Mouse (Mus musculus) limb, embryonic 11.5 days (tissue): ENCODE data around the gene Sorcs2. TPM values are rescaled to one million over a fixed set of nuclear protein-coding genes. Genes with fewer than 3 reads are reported as not detected.

ENCODE experiments used
- ATAC-seq: fragments of 200-750 bp; cut with Nextera tagmentation; 2 replicates; pipeline ENCODE4 v1.8.0; 2017; ENCODE audit warnings: low read depth; ENCODE audit not compliant: insufficient number of reproducible peaks, low FRiP score, low TSS enrichment
- DNase-seq: peaks from one replicate; pipeline ENCODE4 v3.0.0-alpha.2; 2015; ENCODE audit warnings: low spot score
- H3K27ac ChIP-seq: fragments of 300-500 bp; sonication (generic); replicated peaks from 2 replicates; pipeline ENCODE4 v1.5.1; 2014; ENCODE audit warnings: low read depth, mild to moderate bottlenecking, low read length
- H3K27me3 ChIP-seq: fragments of 300-500 bp; sonication (generic); 2 replicates; pipeline ENCODE4 v1.6.1; 2014; ENCODE audit warnings: mild to moderate bottlenecking, low read length, mixed read lengths; ENCODE audit not compliant: control insufficient read depth, insufficient read depth
- H3K36me3 ChIP-seq: fragments of 300-500 bp; sonication (generic); 2 replicates; pipeline ENCODE4 v1.6.1; 2014; ENCODE audit warnings: mild to moderate bottlenecking, low read length, moderate library complexity, mixed read lengths; ENCODE audit not compliant: control insufficient read depth, insufficient read depth
- H3K4me1 ChIP-seq: fragments of 300-500 bp; sonication (generic); 2 replicates; pipeline ENCODE4 v1.6.1; 2014; ENCODE audit warnings: low read length, mixed read lengths; ENCODE audit not compliant: control insufficient read depth, insufficient read depth
- H3K4me2 ChIP-seq: fragments of 300-500 bp; sonication (generic); 2 replicates; pipeline ENCODE4 v1.6.1; 2014; ENCODE audit warnings: low read depth, mild to moderate bottlenecking, moderate library complexity; ENCODE audit not compliant: severe bottlenecking
- H3K4me3 ChIP-seq: fragments of 300-500 bp; sonication (generic); 2 replicates; pipeline ENCODE4 v1.5.1; 2014; ENCODE audit warnings: low read depth, low read length
- H3K9ac ChIP-seq: fragments of 300-500 bp; sonication (generic); 2 replicates; pipeline ENCODE4 v1.6.1; 2014; ENCODE audit warnings: mild to moderate bottlenecking, low read length
- H3K9me3 ChIP-seq: fragments of 300-500 bp; sonication (generic); 2 replicates; pipeline ENCODE4 v1.6.1; 2016; ENCODE audit warnings: low read length; ENCODE audit not compliant: control insufficient read depth
- WGBS: fragments of 180-500 bp; shearing (Covaris S2); extraction: QIAGEN DNeasy Blood & Tissue Kit; methylation state at CpG from one replicate; pipeline ENCODE4 v1.1.7; 2014; 5-methylcytosine and 5-hydroxymethylcytosine counted together
- polyA plus RNA-seq: library from polyadenylated mRNA; unstranded; fragments of >200 nt; fragmentation: Nextera tagmentation; extraction: Ambion mirVana; gene quantifications from 2 replicates; pipeline ENCODE4 v1.2.1, GENCODE M21; 2014

Sorcs2 gene
- polyA plus RNA-seq, result 6.4 and 8.3 TPM in 2 replicates

DNA sequence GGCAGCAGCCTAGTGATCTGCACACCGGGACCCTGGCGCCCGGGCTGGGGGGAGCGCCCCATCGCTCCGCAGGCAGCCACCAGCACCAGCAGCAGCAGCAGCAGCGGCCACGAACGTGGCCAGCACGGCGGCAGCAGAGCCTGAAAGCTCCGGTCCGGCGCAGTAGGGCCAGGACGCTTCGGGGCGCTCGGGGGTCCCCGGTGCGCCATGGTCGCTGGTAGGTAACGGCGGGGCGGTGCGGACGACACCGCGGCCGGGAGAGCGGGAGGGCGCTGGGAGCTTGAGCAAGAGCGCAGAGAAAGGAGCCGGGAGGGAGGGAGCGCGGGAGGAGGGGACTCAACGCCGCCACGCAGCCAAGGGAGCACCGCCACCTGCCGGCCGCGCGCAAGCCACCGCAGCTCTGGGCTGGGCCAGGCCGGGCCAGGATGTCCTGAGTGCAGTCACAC is at the start of gene Sorcs2:
Gene Sorcs2 (minus strand): TSS at position 303 of the 446 bp plus-strand sequence.
- peak within 1 kb of the TSS; percentile 99 for H3K4me2 ChIP-seq
- 0 out of 2 replicates have a peak within 1 kb of the TSS, but pooled peaks have one; percentile 36 for H3K27ac ChIP-seq
- peaks cover 5% of the 10 kb centered on the region; the same call in 1 of the 2 replicates for H3K4me1 ChIP-seq
- no peaks in the 10 kb centered on the region for H3K36me3 ChIP-seq
- peak; percentile 71; the same call in 1 of the 2 replicates for ATAC-seq
- no peaks in the 10 kb centered on the region for H3K27me3 ChIP-seq
- H3K9ac ChIP-seq, result peak within 1 kb of the TSS; percentile 88
- under 1% methylated on average over 33 of the region's 45 CpGs for WGBS
- peak within 1 kb of the TSS; percentile 68 for H3K4me3 ChIP-seq
- no peaks in the 10 kb centered on the region; the same call in 1 of the 2 replicates for H3K9me3 ChIP-seq
- DNase-seq, result peak; percentile 93

DNA sequence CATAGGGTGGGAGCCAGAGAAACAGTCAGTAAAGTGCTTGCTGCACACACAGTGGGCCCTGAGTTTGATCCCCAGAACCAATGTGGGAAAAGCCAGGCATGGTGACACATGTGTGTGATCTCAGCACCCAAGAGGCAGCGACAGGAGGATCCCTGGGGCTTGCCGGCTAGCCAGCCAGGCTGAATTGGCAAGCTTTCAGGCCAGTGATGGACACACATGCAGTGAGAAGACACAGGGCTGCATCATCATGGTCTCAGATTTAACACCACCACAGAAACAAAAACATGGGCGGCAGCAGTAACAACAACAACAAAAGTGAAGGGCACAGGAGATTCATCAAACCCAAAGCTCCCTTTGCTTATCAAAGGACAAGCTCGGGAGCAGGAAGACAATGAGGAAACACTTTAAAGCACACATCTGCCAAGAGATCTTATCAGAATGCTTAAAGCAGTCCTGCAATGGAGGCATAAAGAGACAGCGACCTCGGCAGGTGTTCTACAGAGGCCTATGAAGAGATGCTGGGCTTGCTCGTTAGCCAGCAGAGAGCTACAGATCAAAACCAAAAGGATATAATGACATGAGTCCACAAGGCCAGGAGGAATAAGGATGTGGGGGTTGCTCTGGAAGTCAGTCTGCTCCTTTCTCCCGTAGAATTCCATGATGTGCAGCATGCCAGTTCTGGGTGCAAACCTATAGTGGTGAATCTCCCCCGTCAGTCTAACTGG is 48.4 kb upstream of the Sorcs2 start:
- H3K4me3 ChIP-seq, result no peak overlapping the region
- H3K27me3 ChIP-seq, result no peaks in the 10 kb centered on the region
- ATAC-seq (no peak), DNase-seq (no peak)
- H3K4me2 ChIP-seq, result no peak overlapping the region
- no peaks in the 10 kb centered on the region for H3K36me3 ChIP-seq
- H3K4me1 ChIP-seq, result 0 out of 2 replicates have a peak, but pooled peaks cover 4% of the 10 kb centered on the region
- H3K9ac ChIP-seq, result no peak overlapping the region
- WGBS, result 33% methylated on average over 9 of the region's 9 CpGs
- no peak overlapping the region for H3K27ac ChIP-seq
- no peaks in the 10 kb centered on the region for H3K9me3 ChIP-seq

DNA sequence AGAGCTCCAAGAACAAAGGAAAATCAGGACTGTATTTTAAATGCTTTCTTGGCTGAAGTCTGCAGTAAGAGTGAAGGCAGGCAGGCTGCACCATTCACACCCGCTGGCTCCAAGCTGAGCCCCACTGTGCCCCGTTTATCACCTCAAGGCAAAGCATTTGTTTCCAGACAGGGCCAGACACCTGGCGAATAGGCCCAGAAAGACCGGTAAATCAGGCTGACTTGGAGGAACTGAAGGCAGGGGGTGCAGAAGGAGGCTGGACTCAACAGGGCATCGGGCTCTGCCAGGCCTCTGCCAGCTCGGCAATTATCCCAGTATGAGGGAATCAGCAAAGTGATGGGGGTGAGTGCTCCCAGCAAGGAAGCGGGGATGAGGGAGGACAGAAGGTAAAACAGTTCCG is 47.1 kb upstream of the Sorcs2 start:
- ATAC-seq, result no peak
- H3K36me3 ChIP-seq, result no peaks in the 10 kb centered on the region
- DNase-seq, result no peak
- no peak overlapping the region for H3K27ac ChIP-seq
- no peak overlapping the region for H3K4me2 ChIP-seq
- H3K4me3 ChIP-seq, result no peak overlapping the region
- WGBS, result 24% methylated on average over 8 of the region's 8 CpGs
- no peaks in the 10 kb centered on the region for H3K27me3 ChIP-seq
- H3K4me1 ChIP-seq, result 0 out of 2 replicates have a peak, but pooled peaks cover 4% of the 10 kb centered on the region
- no peaks in the 10 kb centered on the region for H3K9me3 ChIP-seq
- H3K9ac ChIP-seq, result no peak overlapping the region

DNA sequence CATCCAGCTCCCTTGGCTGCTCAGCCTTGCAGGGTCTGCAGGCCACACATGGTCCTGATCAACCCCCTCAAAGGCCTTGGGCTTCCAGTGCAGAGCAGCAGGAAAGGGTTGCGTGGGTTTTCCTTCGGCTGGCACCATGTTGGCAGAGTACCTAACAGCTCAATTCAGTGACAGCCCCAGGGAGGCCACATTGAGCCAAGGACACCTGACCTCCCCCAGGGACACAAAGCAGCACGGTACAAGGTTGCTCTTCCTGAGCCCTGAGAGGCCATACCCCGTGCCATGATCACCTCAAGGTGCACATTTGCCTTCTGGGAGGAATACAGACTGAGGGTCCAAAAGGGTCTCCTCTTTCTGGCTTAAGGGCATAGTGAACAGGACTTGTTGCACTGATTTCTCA is 46.7 kb upstream of the Sorcs2 start:
- ATAC-seq (no peak), DNase-seq (no peak)
- H3K4me2 ChIP-seq, result no peak overlapping the region
- H3K4me3 ChIP-seq, result no peak overlapping the region
- H3K36me3 ChIP-seq, result no peaks in the 10 kb centered on the region
- no peaks in the 10 kb centered on the region for H3K27me3 ChIP-seq
- WGBS, result 48% methylated on average over 4 of the region's 4 CpGs
- no peaks in the 10 kb centered on the region for H3K9me3 ChIP-seq
- no peak overlapping the region for H3K9ac ChIP-seq
- H3K27ac ChIP-seq, result no peak overlapping the region
- H3K4me1 ChIP-seq, result no peaks in the 10 kb centered on the region

DNA sequence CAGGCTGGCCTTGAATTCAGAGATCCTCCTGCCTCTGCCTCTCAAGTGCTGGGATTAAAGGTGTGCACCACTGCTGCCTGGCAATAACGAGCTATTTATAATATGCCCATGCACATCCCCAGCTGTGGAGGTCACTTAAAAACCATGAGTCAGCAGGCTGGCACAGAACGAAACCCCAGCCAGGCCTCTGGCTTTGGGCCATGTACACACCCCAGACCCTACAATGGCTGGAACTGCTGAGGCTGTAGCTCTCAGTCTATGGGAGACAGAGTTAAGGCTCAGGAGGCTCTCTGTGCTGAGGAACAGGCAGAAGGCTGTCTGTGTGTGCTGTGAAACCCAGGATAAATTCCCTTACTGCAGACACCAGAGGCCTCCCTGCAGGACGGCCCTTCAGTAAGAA is 42.8 kb upstream of the Sorcs2 start:
- ATAC-seq (no peak), DNase-seq (no peak)
- Histone ChIP-seq H3K27ac (no peak overlapping the region), H3K27me3 (no peaks in the 10 kb centered on the region), H3K36me3 (no peaks in the 10 kb centered on the region), H3K4me1 (no peaks in the 10 kb centered on the region), H3K4me3 (no peak overlapping the region), H3K9ac (no peak overlapping the region), H3K9me3 (no peaks in the 10 kb centered on the region), H3K4me2 (no peak overlapping the region)
- WGBS, result 73% methylated on average over 3 of the region's 3 CpGs

DNA sequence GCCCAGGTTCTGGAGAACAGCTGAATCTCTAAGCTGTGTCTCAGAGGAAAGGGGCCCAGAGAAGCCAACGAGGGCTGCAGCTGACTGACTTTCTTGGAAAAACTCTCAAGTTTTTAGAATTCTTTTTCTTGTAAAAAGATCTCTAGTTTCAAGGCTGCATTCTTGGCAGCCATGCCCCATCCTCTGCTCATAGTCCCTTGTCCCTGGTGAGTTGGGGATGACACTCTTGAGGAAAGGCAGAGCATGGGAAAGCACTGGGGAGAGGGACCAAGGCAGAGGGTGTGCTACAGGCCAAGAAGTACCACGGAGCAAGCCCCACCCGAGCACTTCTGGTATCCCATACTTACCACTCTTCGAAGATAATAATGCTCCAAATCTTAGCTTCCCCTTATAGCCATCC is 38.9 kb upstream of the Sorcs2 start:
- WGBS, result 79% methylated on average over 4 of the region's 4 CpGs
- no peak overlapping the region for H3K4me3 ChIP-seq
- ATAC-seq, result no peak
- H3K9me3 ChIP-seq, result no peaks in the 10 kb centered on the region
- H3K27ac ChIP-seq, result no peak overlapping the region
- H3K27me3 ChIP-seq, result no peaks in the 10 kb centered on the region
- no peak for DNase-seq
- no peaks in the 10 kb centered on the region for H3K4me1 ChIP-seq
- H3K36me3 ChIP-seq, result no peaks in the 10 kb centered on the region
- no peak overlapping the region for H3K9ac ChIP-seq
- H3K4me2 ChIP-seq, result no peak overlapping the region

DNA sequence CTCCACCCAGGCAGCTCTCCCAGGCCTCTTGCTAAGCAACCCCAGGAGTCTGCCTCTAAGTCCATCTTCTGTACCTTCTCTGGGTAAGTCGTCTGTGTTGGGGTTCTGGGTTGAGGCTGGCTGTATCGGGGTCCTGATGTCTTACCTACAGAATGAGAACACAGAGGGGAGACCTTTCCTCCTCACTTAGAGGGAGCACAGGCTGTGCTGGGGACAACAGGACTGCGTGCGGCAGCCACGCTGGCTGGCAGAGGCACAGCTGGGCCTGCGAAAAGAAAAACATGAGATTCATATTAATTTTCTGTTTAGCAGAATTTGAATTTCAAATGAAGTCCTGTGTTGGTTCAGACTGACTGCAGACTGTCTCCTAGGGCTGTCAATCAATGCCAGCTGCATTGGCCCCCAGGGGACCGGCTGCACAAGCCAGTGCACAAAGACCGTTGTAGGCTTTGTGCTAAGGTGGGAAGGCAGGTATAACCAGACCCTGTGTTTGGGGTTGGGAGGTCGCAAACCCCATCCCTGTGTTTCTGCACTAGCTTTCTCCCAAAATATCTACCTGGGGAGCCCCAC is 36.5 kb upstream of the Sorcs2 start:
- 77% methylated on average over 9 of the region's 9 CpGs for WGBS
- Histone ChIP-seq H3K36me3 (no peaks in the 10 kb centered on the region), H3K4me2 (no peak overlapping the region), H3K27me3 (no peaks in the 10 kb centered on the region), H3K9me3 (no peaks in the 10 kb centered on the region), H3K27ac (no peak overlapping the region), H3K4me1 (no peaks in the 10 kb centered on the region), H3K9ac (no peak overlapping the region), H3K4me3 (no peak overlapping the region)
- DNase-seq, result no peak
- ATAC-seq, result no peak

DNA sequence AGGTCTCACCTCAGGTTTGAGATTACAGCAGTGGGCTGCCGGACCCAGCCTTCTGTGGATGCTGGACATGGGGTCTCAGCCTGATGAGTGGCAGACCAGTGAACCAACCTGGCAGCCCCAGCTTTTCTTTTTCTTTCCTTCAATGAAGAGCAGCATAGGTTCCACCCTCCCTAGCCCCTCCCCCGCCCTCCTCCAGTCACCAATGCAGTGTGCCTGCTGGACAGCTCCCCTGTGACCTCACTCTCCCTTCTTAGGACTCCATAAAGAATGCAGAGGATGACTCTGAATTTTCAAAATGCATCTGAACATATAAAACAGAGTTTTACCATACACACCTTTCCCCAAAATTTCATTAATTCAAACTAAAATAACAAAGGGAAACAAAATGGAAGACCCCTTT is 33.8 kb upstream of the Sorcs2 start:
- Histone ChIP-seq H3K9me3 (no peaks in the 10 kb centered on the region), H3K27ac (no peak overlapping the region), H3K4me1 (peaks cover 9% of the 10 kb centered on the region), H3K4me3 (no peak overlapping the region), H3K36me3 (no peaks in the 10 kb centered on the region), H3K9ac (no peak overlapping the region), H3K4me2 (no peak overlapping the region), H3K27me3 (no peaks in the 10 kb centered on the region)
- 56% methylated on average over 2 of the region's 2 CpGs for WGBS
- no peak for ATAC-seq
- DNase-seq, result no peak
